Mouse (Mus musculus) left cerebral cortex, postnatal 14 days (tissue): ENCODE measurements around the gene Kcna10. TPM values are rescaled to one million over a fixed set of nuclear protein-coding genes. Genes with fewer than 3 reads are reported as not detected.

ENCODE experiments used
- DNase-seq, 2 experiments: peaks; one replicate each; pipeline ENCODE4 v3.0.0; 2021 to 2022; ENCODE audit warnings: low spot score in 2 of 2, mixed read lengths in 1 of 2
- intact Hi-C: fragments of 180-260 bp; cut with DNase I; formaldehyde crosslinking; loops from one replicate; pipeline ENCODE4 v1.15.1; 2025
- total RNA-seq, 2 experiments: library from RNA; stranded (reverse); gene quantifications; 2 replicates each; pipeline ENCODE4 v1.2.3; 2021

The Kcna10 gene
- total RNA-seq, 2 experiments from 2014 or later, result not detected

- intact Hi-C loops, result loop anchor here (1.0 to 2.0 kb wide), 3 partner anchors 94 to 286 kb away; no protein-coding TSS in a partner anchor
- DNase-seq, result peak; percentile 79 to 91
Measured at GRCm38 (mm10) chr3:107188226-107188899, 5.5 kb downstream of the Kcna10 start.

DNA sequence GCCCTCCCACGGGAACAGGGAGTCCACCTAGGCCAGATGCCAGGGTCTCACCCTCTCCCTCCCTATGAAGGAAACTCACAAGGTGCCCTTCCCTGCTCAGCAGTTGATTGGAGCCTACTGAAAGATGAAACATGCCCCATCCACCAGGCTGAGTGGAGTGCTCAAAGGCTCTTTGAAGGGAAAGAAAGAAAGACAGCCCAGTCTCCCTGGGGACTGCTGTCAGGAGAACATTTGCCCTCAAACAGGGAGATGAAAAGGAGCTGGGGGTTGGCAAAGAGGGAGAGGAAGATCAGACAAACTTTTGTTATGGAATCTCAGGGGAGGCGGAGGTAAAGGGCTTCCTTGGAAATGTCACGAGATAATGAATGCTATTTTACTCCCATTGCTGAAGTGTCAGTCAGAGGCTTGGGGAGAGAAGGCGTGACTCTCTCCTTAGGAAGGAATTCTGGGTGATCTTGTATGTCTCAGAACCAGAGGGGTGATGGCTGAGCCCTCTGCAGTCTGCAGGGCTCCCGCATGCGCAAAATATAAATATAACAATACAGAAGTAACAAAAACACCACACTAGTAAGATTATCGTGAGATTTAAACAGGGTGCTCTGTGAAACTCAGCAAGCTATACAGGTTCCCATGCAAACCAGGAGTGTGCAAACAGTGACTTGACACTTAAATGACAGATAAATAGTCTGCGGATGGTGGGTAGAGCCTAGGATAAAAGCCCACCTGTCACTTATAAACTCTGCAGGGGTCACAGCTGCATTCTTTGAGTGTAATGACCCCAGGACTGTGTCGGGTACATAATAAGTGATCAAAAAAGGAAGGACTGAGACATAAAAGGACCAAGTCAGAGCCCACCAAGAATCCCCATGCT lies 18.7 kb downstream of the Kcna10 start:
- DNase-seq, result no peak
- intact Hi-C loops, result loop anchor here (10.0 kb wide), 1 partner anchor 263 kb away; no protein-coding TSS in a partner anchor

- DNase-seq, result no peak
- intact Hi-C loops, result loop anchor here (10.0 kb wide), 1 partner anchor 260 kb away; no protein-coding TSS in a partner anchor
Measured at GRCm38 (mm10) chr3:107204413-107204812, 21.6 kb downstream of the Kcna10 start.

DNA sequence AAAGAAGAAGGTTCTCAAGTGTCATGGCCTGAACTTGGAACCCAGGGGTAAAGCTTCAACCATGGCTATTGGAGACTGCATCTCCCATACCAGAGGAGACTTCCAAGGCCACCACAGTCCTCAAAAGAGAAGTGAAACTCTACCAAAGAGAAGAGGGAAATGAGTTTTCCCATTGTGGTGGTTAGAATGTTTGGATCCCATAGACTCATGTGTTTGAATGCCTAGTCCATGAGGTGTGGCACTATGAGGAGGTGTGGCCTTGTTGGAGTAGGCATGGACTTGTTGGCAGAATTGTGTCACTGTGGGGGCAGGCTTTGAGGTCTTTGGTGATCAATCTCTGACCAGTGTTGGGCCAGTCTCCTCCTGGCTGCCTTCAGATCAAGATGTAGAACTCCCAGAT lies 22.3 kb downstream of the Kcna10 start:
- intact Hi-C loops, result loop anchor here (10.0 kb wide), 1 partner anchor 260 kb away; no protein-coding TSS in a partner anchor
- no peak for DNase-seq

DNA sequence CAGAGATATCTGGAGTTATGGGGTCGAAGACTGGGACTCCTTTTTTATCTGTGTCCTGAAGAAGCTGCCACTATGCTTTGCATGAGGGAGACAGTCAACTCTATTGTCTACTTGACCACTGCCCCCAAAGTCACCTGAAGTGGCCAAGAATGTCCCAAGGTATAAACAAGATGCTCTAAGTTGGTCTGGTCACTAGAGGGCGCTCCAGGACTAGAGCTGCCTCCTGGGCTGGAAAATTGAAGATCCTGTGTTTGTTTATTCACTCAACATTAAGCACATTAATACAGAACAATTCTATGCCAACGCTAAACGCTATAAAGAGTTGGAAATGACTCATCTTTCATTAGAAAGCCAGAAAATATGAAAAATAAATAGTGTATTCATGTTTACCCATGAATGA lies 23.1 kb downstream of the Kcna10 start:
- intact Hi-C loops, result loop anchor here (2.0 to 10.0 kb wide), 2 partner anchors 69 to 259 kb away; no protein-coding TSS in a partner anchor

GRCm38 (mm10) chr3:107206490-107207150 lies 23.8 kb downstream of the Kcna10 start:
- DNase-seq, result no peak
- intact Hi-C loops, result loop anchor here (2.0 to 10.0 kb wide), 2 partner anchors 68 to 258 kb away; no protein-coding TSS in a partner anchor

More for the DNA sequence above, 23.1 kb downstream of the Kcna10 start:
- peak; percentile 81 to 82 for DNase-seq

- intact Hi-C loops, result loop anchor here (2.0 to 10.0 kb wide), 2 partner anchors 67 to 257 kb away; no protein-coding TSS in a partner anchor
- DNase-seq, result no peak
Measured at GRCm38 (mm10) chr3:107207625-107208253, 24.9 kb downstream of the Kcna10 start.

DNA sequence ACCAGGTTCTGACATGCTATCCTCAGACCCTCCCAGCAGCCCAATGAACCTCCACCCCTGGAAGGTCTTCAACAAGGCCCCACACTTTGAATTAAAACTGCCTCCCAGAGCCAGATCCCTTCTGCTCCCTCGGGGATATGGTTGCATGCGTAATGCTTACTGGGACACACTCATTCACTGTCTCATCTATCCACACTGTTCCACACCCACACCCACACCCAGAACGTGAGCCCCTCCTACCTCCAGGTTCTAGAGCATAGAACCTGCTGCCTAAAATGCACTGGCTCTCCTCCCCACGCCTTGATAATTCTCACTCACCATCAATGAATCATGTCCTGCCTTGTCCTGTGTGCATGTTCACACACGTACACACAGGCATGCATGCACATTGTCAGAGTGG lies 31.8 kb downstream of the Kcna10 start:
- DNase-seq, result no peak
- intact Hi-C loops, result no loop called here

DNA sequence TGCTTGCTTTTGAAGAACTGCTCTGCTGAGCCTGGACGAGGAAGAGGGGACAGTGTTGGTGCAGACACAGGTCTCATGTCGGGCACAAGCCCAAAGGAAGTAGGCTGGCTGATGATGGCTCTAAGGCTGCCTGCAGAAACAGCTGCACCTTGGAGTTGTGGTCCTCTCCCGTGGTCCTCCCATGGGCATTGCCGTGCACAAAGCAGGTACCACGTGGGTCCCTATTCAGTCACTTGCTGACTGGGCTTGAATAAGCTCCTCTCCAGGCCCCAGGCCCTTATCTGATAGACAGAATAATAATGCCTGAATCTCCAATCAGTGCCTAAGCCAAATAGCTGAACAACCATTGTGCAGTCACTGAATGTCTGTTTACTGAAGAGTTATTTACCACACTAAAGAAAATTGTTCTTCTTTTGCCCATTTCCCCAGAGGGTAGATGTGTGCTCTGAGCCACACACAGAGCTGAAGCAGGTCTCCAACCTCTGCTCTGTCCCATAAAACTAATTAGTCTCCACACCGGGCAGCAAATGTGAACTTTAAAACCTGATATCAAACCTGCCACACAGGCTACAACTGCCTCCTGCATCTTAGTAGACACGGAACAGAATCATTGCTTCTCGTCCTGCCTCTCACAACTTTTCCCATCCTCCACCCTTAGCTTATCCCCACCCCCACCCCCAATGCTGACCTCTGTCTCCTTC lies 33.7 kb downstream of the Kcna10 start:
- intact Hi-C loops, result no loop called here
- DNase-seq, result no peak

GRCm38 (mm10) chr3:107217101-107217480 lies 34.2 kb downstream of the Kcna10 start:
- DNase-seq, result no peak
- intact Hi-C loops, result no loop called here

- DNase-seq, result no peak
- intact Hi-C loops, result no loop called here
Measured at GRCm38 (mm10) chr3:107218572-107218971, 35.7 kb downstream of the Kcna10 start.

DNA sequence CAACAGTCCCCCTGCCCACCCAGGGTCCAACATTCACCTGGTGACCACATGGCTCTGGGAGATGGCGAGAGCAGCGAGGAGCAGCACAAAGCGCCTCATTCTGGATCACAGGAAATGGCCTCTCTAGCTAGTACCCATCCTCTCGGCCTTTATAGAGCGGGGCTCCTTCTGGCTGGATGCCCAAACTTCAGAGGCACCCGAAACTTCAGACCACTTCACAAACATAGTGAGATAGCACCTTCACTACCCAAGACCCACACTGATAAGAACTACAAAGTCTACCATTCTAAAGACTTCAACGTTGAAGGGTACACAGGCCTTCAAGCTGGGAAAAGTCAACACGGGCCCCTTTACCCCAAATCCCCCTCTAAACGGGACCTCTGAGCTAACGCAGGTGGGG lies 38.8 kb downstream of the Kcna10 start, which contains the start of gene Cym:
Cym (minus strand) TSS at position 125 of the 400 bp plus-strand sequence.
- no peak for DNase-seq
- intact Hi-C loops, result no loop called here

- DNase-seq, result no peak
- intact Hi-C loops, result no loop called here
Measured at GRCm38 (mm10) chr3:107223230-107223629, 40.4 kb downstream of the Kcna10 start.

DNA sequence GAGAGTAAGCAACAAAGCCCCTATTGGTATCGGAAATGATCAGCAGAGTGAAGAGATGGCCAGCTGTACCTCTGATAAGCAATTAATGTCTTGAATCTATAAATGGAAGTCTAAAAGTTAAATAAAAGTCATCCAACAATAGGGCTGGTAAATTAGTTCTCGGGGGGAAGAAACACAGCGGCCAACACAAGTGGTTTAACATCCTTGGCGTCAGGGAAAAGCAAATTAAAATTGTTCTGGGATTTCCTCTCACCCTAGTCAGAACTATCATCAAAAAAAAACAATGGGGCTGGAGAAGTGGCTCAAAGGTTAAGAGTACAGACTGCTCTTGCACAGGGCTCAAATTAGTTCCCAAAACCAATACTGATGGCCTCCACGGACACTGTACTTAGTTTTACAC lies 43.0 kb downstream of the Kcna10 start:
- DNase-seq, result no peak
- intact Hi-C loops, result no loop called here

- no peak for DNase-seq
- intact Hi-C loops, result no loop called here
Measured at GRCm38 (mm10) chr3:107229221-107229620, 46.4 kb downstream of the Kcna10 start.

GRCm38 (mm10) chr3:107229822-107230221 lies 47.0 kb downstream of the Kcna10 start:
- intact Hi-C loops, result loop anchor here (5.0 to 10.0 kb wide), 2 partner anchors 125 to 232 kb away; no protein-coding TSS in a partner anchor
- no peak for DNase-seq

- no peak for DNase-seq
- intact Hi-C loops, result loop anchor here (5.0 to 10.0 kb wide), 2 partner anchors 124 to 232 kb away; no protein-coding TSS in a partner anchor
Measured at GRCm38 (mm10) chr3:107230527-107230926, 47.7 kb downstream of the Kcna10 start, which contains the start of gene A630076J17Rik. Gene A630076J17Rik (plus strand): TSS chr3:107230614.

GRCm38 (mm10) chr3:107231202-107231601 lies 48.3 kb downstream of the Kcna10 start:
- intact Hi-C loops, result loop anchor here (5.0 to 10.0 kb wide), 2 partner anchors 124 to 231 kb away; no protein-coding TSS in a partner anchor
- DNase-seq, result no peak
